Mouse (Mus musculus) bone marrow macrophage, adult 2 months (primary cell): ENCODE data around the gene Sec13. TPM values are rescaled to one million over a fixed set of nuclear protein-coding genes. Genes with fewer than 3 reads are reported as not detected.

Experiments used
- H3K27ac ChIP-seq: 2 replicates; pipeline ENCODE4 v1.5.1; 2012; ENCODE audit warnings: low read depth, low read length; ENCODE audit not compliant: insufficient read depth
- H3K4me1 ChIP-seq: 2 replicates; pipeline ENCODE4 v1.6.1; 2012; ENCODE audit warnings: low read length; ENCODE audit not compliant: control insufficient read depth, insufficient read depth
- H3K4me3 ChIP-seq: 2 replicates; pipeline ENCODE4 v1.5.1; 2012; ENCODE audit warnings: mild to moderate bottlenecking, low read length, moderate library complexity; ENCODE audit not compliant: insufficient read depth
- CTCF ChIP-seq: IDR thresholded peaks from 2 replicates; pipeline ENCODE4 v1.5.1; 2012; ENCODE audit warnings: low read depth, mild to moderate bottlenecking, low read length, moderate library complexity
- POLR2A ChIP-seq: IDR thresholded peaks from 2 replicates; pipeline ENCODE4 v1.6.1; 2012; ENCODE audit warnings: mild to moderate bottlenecking, low read depth, low read length, borderline replicate concordance
- polyA plus RNA-seq: library from polyadenylated mRNA; stranded (reverse); fragments of >200 nt; gene quantifications from 2 replicates; pipeline ENCODE4 v1.2.4, GENCODE M21; 2012; ENCODE audit not compliant: missing spikeins, insufficient read depth, insufficient read length

The Sec13 gene
- 52.3 and 59.9 TPM in 2 replicates for polyA plus RNA-seq

DNA sequence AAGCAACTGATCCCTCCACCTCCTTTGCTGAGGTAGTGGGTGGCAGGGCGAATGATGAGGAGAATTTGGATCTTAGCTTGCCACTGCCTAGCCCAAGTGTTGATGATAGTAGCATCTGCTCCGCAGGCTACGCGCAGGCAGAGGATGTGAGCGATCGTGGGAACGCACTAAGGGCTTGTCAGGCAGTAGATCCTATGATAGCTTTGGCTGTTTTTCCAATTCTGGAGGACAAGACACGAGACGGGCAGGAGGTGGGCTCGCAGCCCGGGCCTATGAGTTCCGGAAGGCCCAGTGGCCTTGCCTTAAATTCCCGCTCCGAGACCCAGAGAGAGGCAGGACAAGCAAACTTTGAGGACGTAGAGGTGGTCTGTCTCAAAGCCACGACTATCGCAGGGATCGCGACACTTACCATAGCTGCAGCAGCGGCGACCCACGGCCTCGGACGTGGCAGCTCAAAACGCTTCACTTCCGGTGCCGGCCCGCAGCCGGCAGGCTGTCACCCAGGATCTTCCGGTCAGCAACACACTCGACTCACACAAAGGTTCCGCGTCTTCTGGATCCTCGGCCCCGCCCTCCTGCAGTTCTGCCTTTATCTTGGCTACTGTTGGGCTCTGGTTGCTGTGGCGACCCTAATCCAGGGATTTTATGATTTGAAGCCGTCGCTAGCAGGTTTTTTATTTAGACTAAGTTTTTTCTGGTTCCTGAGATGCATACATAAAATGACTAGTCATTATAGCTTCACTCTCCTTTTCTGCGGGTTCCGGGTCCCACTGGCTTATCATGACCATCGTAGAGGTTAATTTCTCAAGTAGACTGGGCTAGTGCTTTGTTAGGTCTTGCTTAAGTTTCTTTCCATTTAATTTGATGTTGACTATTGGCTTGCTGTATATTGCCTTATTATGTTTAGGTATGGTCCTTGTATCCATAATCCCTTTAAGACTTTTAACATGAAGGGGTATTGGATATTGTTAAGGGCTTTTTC, at the start of gene Sec13:
Gene Sec13, minus strand, starts transcription at position 508 of the 982 bp plus-strand sequence.
- Histone ChIP-seq H3K4me3 (peak within 1 kb of the TSS; percentile 94), H3K4me1 (peaks cover 16% of the 10 kb centered on the region), H3K27ac (peak within 1 kb of the TSS; percentile 54)
- TF ChIP-seq CTCF (no peak), POLR2A (no peak)

DNA sequence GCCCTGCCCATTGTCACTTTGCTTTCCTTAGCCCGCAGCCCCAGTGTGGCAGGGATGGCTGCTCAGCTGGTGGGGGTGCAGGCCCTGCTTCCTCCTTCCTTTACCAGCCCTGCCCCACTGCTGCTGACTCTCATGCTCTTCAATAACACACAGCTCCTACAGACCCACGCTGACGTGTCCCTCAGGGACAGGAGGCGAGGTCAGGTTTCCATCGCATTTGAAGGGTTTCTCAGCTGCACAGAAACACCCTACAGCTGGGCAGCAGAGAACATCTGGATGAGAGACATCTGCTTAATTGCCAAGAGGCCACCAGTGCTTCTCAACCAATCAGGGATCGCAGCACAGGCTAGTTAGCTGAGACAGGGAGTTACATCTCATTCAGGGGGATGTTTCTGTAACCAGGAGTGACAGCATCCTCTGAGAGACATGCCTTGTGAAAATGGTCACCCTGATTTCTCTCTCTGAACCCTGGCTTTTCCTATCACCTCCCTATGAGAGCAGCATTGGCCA, 47.0 kb upstream of the Sec13 start:
- TF ChIP-seq POLR2A: no peak
- TF ChIP-seq CTCF: no peak
- H3K27ac ChIP-seq: no peak overlapping the region
- no peak overlapping the region for H3K4me3 ChIP-seq
- no peaks in the 10 kb centered on the region for H3K4me1 ChIP-seq

DNA sequence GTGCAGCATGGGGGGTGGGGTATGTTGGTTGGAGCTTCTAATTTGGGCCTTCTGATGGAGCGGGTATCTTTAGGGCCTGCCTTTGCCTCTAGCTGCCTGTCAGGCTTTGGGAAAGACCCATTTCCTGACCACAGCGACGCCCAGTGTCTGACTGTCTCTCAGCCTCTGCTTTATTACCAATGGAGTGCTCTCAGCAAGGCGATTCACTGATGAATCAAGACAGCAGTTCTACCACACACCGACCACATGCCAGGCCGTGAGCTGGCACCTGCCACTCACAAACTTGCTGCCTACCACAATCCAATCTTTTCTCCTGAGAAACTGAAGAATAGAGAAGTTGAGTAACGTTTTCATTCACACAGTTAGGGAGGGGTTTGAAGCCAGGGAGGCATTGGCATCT, 45.1 kb upstream of the Sec13 start:
- Histone ChIP-seq H3K27ac (no peak overlapping the region), H3K4me1 (no peaks in the 10 kb centered on the region), H3K4me3 (no peak overlapping the region)
- TF ChIP-seq POLR2A (no peak), CTCF (no peak)

DNA sequence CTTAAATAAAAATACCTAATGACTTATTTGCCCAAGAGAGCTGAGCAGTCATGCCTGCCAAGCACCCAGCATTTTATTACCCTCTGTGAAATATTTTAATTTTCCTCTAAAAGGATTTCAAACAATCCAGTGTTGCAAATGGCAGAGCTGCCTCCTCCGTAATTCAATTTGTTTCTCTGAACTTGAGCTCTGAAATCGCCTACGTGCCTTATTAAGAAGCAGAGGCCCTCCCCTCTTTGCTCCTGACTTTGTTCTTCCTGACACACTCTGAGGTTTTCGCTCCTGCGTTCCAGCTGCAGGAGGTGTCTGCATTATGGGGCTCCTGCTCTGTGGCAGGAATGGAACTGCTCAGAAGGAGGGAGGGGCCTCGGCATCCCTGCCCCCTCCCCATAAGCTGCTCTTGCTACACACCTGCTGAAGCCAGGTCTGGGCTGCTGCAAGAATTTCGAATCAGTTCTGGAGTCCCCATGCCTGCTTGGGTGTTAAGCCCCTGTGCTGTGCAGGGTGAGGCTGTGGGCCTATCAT, 37.7 kb upstream of the Sec13 start:
- Histone ChIP-seq H3K27ac (no peak overlapping the region), H3K4me1 (no peaks in the 10 kb centered on the region), H3K4me3 (no peak overlapping the region)
- TF ChIP-seq CTCF (no peak), POLR2A (no peak)

DNA sequence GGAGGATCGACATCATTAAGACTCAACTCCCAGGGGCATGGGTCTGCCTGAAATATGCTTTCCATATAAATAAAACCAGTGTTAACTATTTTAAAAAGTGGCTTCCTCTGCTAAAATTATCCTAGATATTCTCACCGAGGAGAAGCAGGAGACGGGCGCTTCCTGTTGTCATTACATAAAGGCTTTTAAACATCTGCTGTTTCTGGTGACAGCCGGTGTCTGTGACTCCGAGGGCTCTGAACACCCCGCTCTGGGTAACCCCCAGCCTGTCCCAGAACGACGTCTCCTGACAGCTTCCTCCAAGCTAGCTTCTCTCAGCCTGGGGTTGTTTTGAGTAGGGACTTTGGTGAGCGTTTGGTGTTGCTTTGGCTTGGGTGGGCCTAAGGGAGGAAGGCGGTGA, 28.3 kb upstream of the Sec13 start:
- H3K27ac ChIP-seq: no peak overlapping the region
- no peaks in the 10 kb centered on the region for H3K4me1 ChIP-seq
- TF ChIP-seq CTCF (no peak), POLR2A (no peak)
- no peak overlapping the region for H3K4me3 ChIP-seq

DNA sequence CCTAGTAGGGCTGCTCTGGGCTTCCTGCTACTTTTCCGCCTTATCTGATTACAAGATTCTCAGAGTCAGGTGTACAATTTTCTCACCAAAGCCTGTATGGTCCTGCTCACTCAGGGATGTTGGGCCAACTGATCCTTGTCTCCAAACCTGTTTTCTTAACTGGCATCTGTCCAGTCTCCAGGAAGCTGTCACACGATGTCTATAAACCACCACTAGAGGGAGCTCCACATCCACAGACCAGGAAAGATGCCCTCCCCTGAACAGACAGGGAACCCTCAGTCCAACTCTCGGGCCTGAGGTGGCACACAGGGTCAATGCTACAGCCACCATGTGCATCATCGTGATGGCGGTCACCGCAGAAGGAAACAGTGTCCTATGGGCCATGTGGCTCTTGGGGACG, 21.1 kb upstream of the Sec13 start:
- TF ChIP-seq POLR2A (no peak), CTCF (peak; percentile 95)
- Histone ChIP-seq H3K4me1 (no peaks in the 10 kb centered on the region), H3K4me3 (no peak overlapping the region), H3K27ac (no peak overlapping the region)

DNA sequence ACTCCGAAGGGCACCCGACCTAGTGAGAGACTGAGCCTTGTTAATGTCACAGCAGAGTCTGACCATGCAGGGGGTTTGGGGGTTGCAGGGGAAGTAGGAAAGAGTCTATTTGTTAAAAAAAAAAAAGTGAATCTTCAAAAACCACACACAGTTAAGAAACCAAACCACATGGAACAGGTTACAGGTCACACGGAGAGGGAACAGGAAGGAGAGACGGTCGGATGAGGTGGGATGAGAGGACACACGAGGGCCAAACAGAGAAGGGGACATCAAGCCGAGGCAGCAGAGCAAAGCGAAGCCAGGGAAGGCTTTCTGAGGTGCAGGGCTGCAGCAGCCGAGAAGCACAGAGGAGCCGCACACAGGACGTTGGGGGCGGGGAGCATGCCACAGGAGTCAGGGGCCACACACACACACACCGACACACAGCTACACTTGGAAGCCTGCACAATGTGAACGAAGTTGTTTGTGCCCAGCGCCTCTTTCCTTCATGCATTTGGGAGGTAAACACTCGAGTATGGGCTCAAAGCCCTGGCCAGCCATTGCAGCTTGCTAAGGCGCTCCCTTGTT, 8.7 kb upstream of the Sec13 start:
- no peak overlapping the region for H3K27ac ChIP-seq
- TF ChIP-seq POLR2A (no peak), CTCF (no peak)
- H3K4me1 ChIP-seq: peaks cover 23% of the 10 kb centered on the region
- no peak overlapping the region for H3K4me3 ChIP-seq

DNA sequence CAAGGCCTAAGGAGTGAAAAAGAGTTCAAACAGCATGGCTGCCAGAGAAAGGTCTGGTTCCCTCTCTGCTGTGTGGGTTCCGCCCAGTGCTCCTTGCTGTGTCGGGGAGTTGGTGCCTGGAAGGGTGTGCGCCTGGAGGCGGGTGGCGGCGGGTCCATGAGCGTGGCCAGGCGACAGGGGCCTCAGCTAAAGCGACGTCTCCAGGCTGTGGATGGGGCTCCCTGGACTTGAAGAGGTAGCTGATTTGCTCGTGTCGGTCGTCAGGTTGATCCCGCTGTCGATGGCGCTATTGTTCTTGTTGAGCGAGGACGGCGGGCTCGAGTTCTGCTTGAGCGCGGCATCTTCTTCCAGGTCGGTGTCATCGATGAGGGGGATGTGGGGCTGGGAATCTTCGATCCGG, 7.8 kb upstream of the Sec13 start:
- TF ChIP-seq POLR2A: no peak
- no peak for TF ChIP-seq CTCF
- H3K4me3 ChIP-seq: no peak overlapping the region
- H3K4me1 ChIP-seq: peaks cover 23% of the 10 kb centered on the region
- H3K27ac ChIP-seq: no peak overlapping the region

DNA sequence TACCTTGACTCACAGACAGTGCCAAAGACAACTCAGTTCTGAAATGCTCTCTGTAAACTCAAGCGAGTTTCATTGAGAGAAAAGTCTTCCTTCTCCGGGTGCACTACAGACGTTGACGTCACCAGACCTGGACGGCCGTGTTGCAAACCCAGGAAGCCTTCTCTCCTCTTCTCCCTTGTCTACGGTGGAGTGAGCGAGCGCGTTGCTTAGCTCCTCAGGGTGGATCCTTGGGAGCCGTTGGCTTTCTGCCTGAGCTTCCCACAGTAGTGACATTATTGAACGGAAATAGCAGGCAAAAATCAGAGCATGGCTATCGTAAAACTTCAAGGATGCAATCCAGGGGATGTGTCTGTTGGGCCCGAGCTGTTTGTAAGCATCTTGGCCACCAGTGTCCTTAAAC, 6.7 kb upstream of the Sec13 start:
- no peak overlapping the region for H3K27ac ChIP-seq
- peaks cover 17% of the 10 kb centered on the region for H3K4me1 ChIP-seq
- H3K4me3 ChIP-seq: no peak overlapping the region
- no peak for TF ChIP-seq POLR2A
- TF ChIP-seq CTCF: no peak
